Mouse (Mus musculus) intestine, embryonic 14.5 days (tissue): Measurements from ENCODE around the gene Rell1. TPM values are rescaled to one million over a fixed set of nuclear protein-coding genes. Genes with fewer than 3 reads are reported as not detected.

Experiments
- ATAC-seq: fragments of 200-750 bp; cut with Nextera tagmentation; replicated peaks from 2 replicates; pipeline ENCODE4 v1.8.0; 2017; ENCODE audit warnings: low read depth, moderate number of reproducible peaks, moderate TSS enrichment, moderate library complexity; ENCODE audit not compliant: low FRiP score, low TSS enrichment
- DNase-seq: peaks from one replicate; pipeline ENCODE4 v3.0.0-alpha.2; 2018; ENCODE audit warnings: low spot score
- H3K27ac ChIP-seq: fragments of 300-500 bp; sonication (generic); 2 replicates; pipeline ENCODE4 v1.5.1; 2014; ENCODE audit warnings: low read depth, mild to moderate bottlenecking, control low read depth
- H3K27me3 ChIP-seq: fragments of 300-500 bp; sonication (generic); replicated peaks from 2 replicates; pipeline ENCODE4 v1.6.1; 2014; ENCODE audit warnings: low read length, control low read depth; ENCODE audit not compliant: control insufficient read depth, insufficient read depth
- H3K36me3 ChIP-seq: fragments of 300-500 bp; sonication (generic); 2 replicates; pipeline ENCODE4 v1.6.1; 2014; ENCODE audit warnings: low read length, control low read depth; ENCODE audit not compliant: control insufficient read depth, insufficient read depth
- H3K4me1 ChIP-seq: fragments of 300-500 bp; sonication (generic); replicated peaks from 2 replicates; pipeline ENCODE4 v1.6.1; 2014; ENCODE audit warnings: low read length, control low read depth, mixed read lengths; ENCODE audit not compliant: control insufficient read depth, insufficient read depth
- H3K4me2 ChIP-seq: fragments of 300-500 bp; sonication (generic); 2 replicates; pipeline ENCODE4 v1.6.1; 2014; ENCODE audit warnings: low read length
- H3K4me3 ChIP-seq: fragments of 300-500 bp; sonication (generic); 2 replicates; pipeline ENCODE4 v1.5.1; 2014; ENCODE audit warnings: low read depth, low read length, control low read depth, mixed read lengths
- H3K9ac ChIP-seq: fragments of 300-500 bp; sonication (generic); 2 replicates; pipeline ENCODE4 v1.6.1; 2014; ENCODE audit warnings: mild to moderate bottlenecking, low read length
- H3K9me3 ChIP-seq: fragments of 300-500 bp; sonication (generic); 2 replicates; pipeline ENCODE4 v1.6.1; 2016; ENCODE audit warnings: low read length, control low read depth; ENCODE audit not compliant: control insufficient read depth
- WGBS: fragments of 180-500 bp; shearing (Covaris S2); extraction: QIAGEN DNeasy Blood & Tissue Kit; methylation state at CpG from one replicate; pipeline ENCODE4 v1.1.7; 2014; 5-methylcytosine and 5-hydroxymethylcytosine counted together
- polyA plus RNA-seq: library from polyadenylated mRNA; unstranded; fragments of >200 nt; fragmentation: Nextera tagmentation; extraction: Ambion mirVana; gene quantifications from 2 replicates; pipeline ENCODE4 v1.2.1, GENCODE M21; 2014

Rell1 gene
- polyA plus RNA-seq, 1 experiment from 2014 or later: 10.5 TPM

- Histone ChIP-seq H3K4me1 (no peaks in the 10 kb centered on the region), H3K27ac (no peak overlapping the region), H3K36me3 (no peaks in the 10 kb centered on the region), H3K27me3 (no peaks in the 10 kb centered on the region), H3K4me3 (no peak overlapping the region), H3K9ac (no peak overlapping the region), H3K9me3 (no peaks in the 10 kb centered on the region), H3K4me2 (no peak overlapping the region)
- DNase-seq (no peak), ATAC-seq (peak; percentile 83)
- WGBS: 52% methylated on average over 16 of the region's 16 CpGs
Measured at GRCm38 (mm10) chr5:63874880-63875279, 93.8 kb downstream of the Rell1 start.

GRCm38 (mm10) chr5:63872176-63872932 lies 96.3 kb downstream of the Rell1 start:
- no peak overlapping the region for H3K4me3 ChIP-seq
- ATAC-seq (no peak), DNase-seq (no peak)
- H3K9me3 ChIP-seq: no peaks in the 10 kb centered on the region
- H3K4me1 ChIP-seq: 0 out of 2 replicates have a peak, but pooled peaks cover 9% of the 10 kb centered on the region
- H3K27ac ChIP-seq: no peak overlapping the region
- no peak overlapping the region for H3K9ac ChIP-seq
- H3K27me3 ChIP-seq: no peaks in the 10 kb centered on the region
- H3K36me3 ChIP-seq: no peaks in the 10 kb centered on the region
- WGBS: 68% methylated on average over 17 of the region's 17 CpGs
- no peak overlapping the region for H3K4me2 ChIP-seq

- Histone ChIP-seq H3K27ac (no peak overlapping the region), H3K36me3 (no peaks in the 10 kb centered on the region), H3K27me3 (no peaks in the 10 kb centered on the region), H3K4me3 (no peak overlapping the region), H3K4me2 (no peak overlapping the region), H3K9ac (no peak overlapping the region), H3K4me1 (0 out of 2 replicates have a peak, but pooled peaks cover 13% of the 10 kb centered on the region), H3K9me3 (no peaks in the 10 kb centered on the region)
- no peak for ATAC-seq
- WGBS: 37% methylated on average over 3 of the region's 3 CpGs
- DNase-seq: no peak
Measured at GRCm38 (mm10) chr5:63867421-63867820, 101.3 kb downstream of the Rell1 start.

GRCm38 (mm10) chr5:63858901-63859300 lies 109.8 kb downstream of the Rell1 start:
- Histone ChIP-seq H3K9me3 (no peaks in the 10 kb centered on the region), H3K36me3 (no peaks in the 10 kb centered on the region), H3K27me3 (no peaks in the 10 kb centered on the region), H3K4me1 (no peaks in the 10 kb centered on the region), H3K9ac (no peak overlapping the region), H3K4me3 (no peak overlapping the region), H3K4me2 (no peak overlapping the region), H3K27ac (no peak overlapping the region)
- ATAC-seq: no peak
- WGBS: 88% methylated on average over 8 of the region's 8 CpGs
- no peak for DNase-seq

Other genes with a start within 250 kb of the Rell1 start
- gene 0610040J01Rik, start 156.5 kb downstream of the Rell1 start, polyA plus RNA-seq: 25.9 and 29.3 TPM in 2 replicates
- 35.2 and 36.3 TPM in 2 replicates for gene Pgm2, start 124.1 kb upstream of the Rell1 start, polyA plus RNA-seq
- gene Tbc1d1, start 187.4 kb upstream of the Rell1 start, polyA plus RNA-seq: 41.3 and 44.9 TPM in 2 replicates